Mouse (Mus musculus): ENCODE results near the gene Hyal1.

GRCm38 (mm10) chr9:107618098-107618497 is 41.4 kb downstream of the Hyal1 start:
- TF ChIP-seq TCF3 (IDR thresholded peaks at IDR 0.05; ENCODE audit: insufficient read length, low read depth): no peak
- no peak for TF ChIP-seq CEBPB (IDR thresholded peaks at IDR 0.05; ENCODE audit: insufficient read depth, poor library complexity, severe bottlenecking)
- TF ChIP-seq SRF (IDR thresholded peaks at IDR 0.05; ENCODE audit: control insufficient read depth, insufficient read length, low read depth): no peak
- no peak for TF ChIP-seq POLR2A (IDR thresholded peaks at IDR 0.05; ENCODE audit: insufficient read length, low read depth)
- no peak for TF ChIP-seq USF1 (IDR thresholded peaks at IDR 0.05; ENCODE audit: low read depth)
- no peak for TF ChIP-seq MAX (IDR thresholded peaks at IDR 0.05; ENCODE audit: low read depth)
- TF ChIP-seq POLR2AphosphoS2 (IDR thresholded peaks at IDR 0.05; ENCODE audit: insufficient read length, low read depth): no peak
- TF ChIP-seq E2F4 (IDR thresholded peaks at IDR 0.05; ENCODE audit: insufficient read depth): no peak
- no peak for TF ChIP-seq TCF12 (IDR thresholded peaks at IDR 0.05; ENCODE audit: insufficient read depth, poor library complexity, severe bottlenecking)
- no peak for TF ChIP-seq MYOD1 (IDR thresholded peaks at IDR 0.05; ENCODE audit: control insufficient read depth in 1 of 3, insufficient read length in 2 of 3, low read depth in 2 of 3)
- TF ChIP-seq MYOG (IDR thresholded peaks at IDR 0.05; ENCODE audit: control insufficient read depth in 1 of 3, insufficient read depth in 1 of 3, insufficient read length in 2 of 3, low read depth in 2 of 3): no peak
- TF ChIP-seq REST (IDR thresholded peaks at IDR 0.05; ENCODE audit: insufficient read depth, insufficient read length): no peak
